Mouse (Mus musculus) cerebellum, adult 11 months (tissue): ENCODE results near the gene Zranb3.

Experiments
- DNase-seq: peaks from one replicate; pipeline ENCODE4 v3.0.0; 2022

The Zranb3 gene

GRCm38 (mm10) chr1:127934322-127934721 lies 168.5 kb downstream of the Zranb3 start:
- no peak for DNase-seq

DNA sequence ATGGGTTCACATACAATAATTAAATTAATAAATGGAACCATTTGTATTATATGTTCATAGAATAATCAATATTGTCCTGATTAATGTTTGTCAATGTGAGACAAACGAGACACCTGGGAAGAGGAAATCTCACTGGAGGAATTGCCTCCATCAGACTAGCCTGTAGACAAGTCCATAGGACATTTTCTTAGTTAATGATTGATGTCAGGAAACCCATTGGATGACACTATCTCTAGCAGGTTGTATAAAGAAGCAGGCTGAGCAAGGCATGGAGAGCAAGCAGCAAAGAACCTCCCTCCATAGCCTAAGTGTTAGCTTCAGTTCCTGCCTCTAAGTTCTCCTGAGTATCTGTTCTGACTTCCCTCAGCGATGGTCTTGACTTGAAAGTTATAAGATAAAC lies 169.4 kb downstream of the Zranb3 start:
- no peak for DNase-seq

- no peak for DNase-seq
These were observed 187.0 kb downstream of the Zranb3 start for GRCm38 (mm10) chr1:127915802-127916201.

GRCm38 (mm10) chr1:127915316-127915715 lies 187.5 kb downstream of the Zranb3 start:
- DNase-seq, result no peak

DNA sequence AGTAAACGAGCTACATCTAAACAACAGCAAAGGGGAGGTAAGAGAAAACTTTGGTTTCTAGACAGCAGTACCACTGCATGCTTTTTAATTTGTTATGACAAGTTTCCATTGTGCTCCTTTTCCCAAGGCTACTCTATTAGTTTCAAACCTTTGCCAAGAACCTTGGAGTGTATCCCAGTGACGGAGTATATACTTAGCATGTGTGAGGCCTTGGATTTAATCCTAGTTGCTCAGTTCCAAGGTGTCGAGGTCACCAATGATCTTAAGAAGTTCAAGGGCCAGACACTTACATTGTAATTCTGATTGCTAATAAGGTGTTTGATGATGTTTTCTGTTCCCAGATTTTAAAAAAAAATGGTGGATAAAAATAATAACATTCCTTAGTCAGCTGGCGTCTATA lies 189.7 kb downstream of the Zranb3 start:
- DNase-seq, result no peak

DNA sequence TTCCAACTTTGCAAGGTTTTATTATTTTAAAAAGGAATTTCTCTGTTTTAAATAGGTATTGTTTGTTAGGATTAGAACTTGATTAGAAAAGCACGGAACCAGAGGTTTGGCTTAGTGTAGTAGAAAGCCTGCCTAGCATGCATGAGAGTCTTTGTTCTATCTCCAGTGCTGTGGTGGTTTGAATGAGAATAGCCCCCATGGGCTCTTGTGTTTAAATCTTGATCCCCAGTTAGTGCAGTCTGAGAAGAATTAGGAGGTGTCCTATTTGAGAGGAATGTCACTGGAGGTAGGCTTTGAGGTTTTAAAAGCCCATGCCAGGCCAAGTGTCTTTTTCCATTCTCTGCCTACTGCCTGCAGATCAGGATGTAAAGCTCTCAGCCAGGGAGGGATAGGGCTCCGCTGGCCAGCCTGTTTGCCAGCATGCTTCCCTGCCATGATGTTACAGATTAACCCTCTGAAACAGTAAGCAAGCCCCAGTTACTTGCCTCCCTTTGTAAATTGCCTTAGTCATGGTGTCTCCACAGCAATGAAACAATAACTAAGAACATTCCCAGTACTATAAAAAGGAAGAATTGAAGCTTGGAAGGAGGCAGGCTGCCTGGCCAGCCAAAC lies 198.0 kb downstream of the Zranb3 start:
- no peak for DNase-seq
